Mouse (Mus musculus) C2C12 (cell line): ENCODE results near the gene Kcnk5.
A peak's percentile ranks its signal among the peaks of the same experiment; 100 is the strongest.

Experiments used
- CTCF ChIP-seq: IDR thresholded peaks from one replicate; pipeline ENCODE4 v1.5.1; 2011; ENCODE audit not compliant: control insufficient read depth, insufficient read depth, insufficient read length
- MAX ChIP-seq: IDR thresholded peaks from one replicate; pipeline ENCODE4 v1.6.1; 2011; ENCODE audit warnings: mild to moderate bottlenecking, control low read depth
- MYOD1 ChIP-seq: IDR thresholded peaks from one replicate; pipeline ENCODE4 v1.6.1; 2011; ENCODE audit warnings: low read depth; ENCODE audit not compliant: control insufficient read depth, insufficient read length
- MYOG ChIP-seq: IDR thresholded peaks from one replicate; pipeline ENCODE4 v1.6.1; 2011; ENCODE audit not compliant: control insufficient read depth, insufficient read length; ENCODE audit errors: extremely low read depth
- USF1 ChIP-seq: IDR thresholded peaks from one replicate; pipeline ENCODE4 v1.6.1; 2011; ENCODE audit warnings: low read depth, mild to moderate bottlenecking, control low read depth, moderate library complexity

DNA sequence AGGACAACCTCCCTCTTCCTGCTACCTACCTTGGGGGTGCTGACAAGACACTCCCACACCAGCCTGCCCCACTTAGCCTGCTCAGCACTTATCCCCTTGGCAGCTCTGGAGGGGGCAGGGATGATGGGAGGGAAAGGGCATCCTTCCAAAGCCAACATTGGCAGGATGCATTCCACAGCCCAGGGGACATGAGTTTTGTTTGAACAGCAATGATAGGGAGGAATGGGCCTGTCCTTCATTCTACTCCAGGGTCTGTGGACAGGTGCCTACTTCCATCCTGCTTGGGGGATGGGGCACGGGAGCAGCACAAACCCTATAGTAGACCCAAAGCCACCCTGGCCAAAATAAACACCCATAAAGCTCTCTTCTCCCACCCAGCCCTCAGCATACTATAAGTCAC, 16.2 kb downstream of the Kcnk5 start:
- TF ChIP-seq CTCF = no peak
- TF ChIP-seq USF1 = no peak
- TF ChIP-seq MAX = no peak
- TF ChIP-seq MYOG = no peak
- TF ChIP-seq MYOD1 = peak; percentile 58
